Mouse (Mus musculus) embryonic fibroblast, embryonic 13.5 days (primary cell): ENCODE measurements at regions not wholly inside any gene's neighbourhood (a gene's known extent, or its start where the extent isn't known, plus 50 kb on each side); places are given as distances from the start of the nearest gene placed in this dataset.

ENCODE experiments used
- CTCF ChIP-seq: IDR thresholded peaks from 2 replicates; pipeline ENCODE4 v1.5.1; 2011; ENCODE audit warnings: mild to moderate bottlenecking, control low read depth, low read length, moderate library complexity, borderline replicate concordance; ENCODE audit not compliant: insufficient read depth
- POLR2A ChIP-seq: IDR thresholded peaks from 2 replicates; pipeline ENCODE4 v1.6.1; 2011; ENCODE audit warnings: low read depth, mild to moderate bottlenecking, control low read depth, low read length, moderate library complexity

GRCm38 (mm10) chr8:86389690-86390671 is 190.5 kb downstream of the Abcc12 start:
- TF ChIP-seq POLR2A = no peak
- TF ChIP-seq CTCF = no peak
